Mouse (Mus musculus) monocyte, adult 2 months (primary cell): ENCODE measurements around the gene Retn.

Experiments used
- DNase-seq, 2 experiments: peaks; one replicate each; pipeline ENCODE4 v3.0.0; 2022; ENCODE audit warnings: low spot score in 2 of 2, low read depth in 1 of 2

Retn gene

GRCm38 (mm10) chr8:3655526-3655925, at the start of gene Retn:
TSS of gene Retn (plus strand) at chr8:3655770.
- no peak for DNase-seq

- DNase-seq, result no peak
Observed at GRCm38 (mm10) chr8:3606593-3606992, 49.0 kb upstream of the Retn start.

- DNase-seq, result no peak
Observed at GRCm38 (mm10) chr8:3607822-3608221, 47.7 kb upstream of the Retn start.

GRCm38 (mm10) chr8:3609046-3609815, 46.3 kb upstream of the Retn start:
- DNase-seq, result no peak

- no peak for DNase-seq
Observed at GRCm38 (mm10) chr8:3609816-3610150, 45.8 kb upstream of the Retn start.

- DNase-seq, result peak; percentile 97
Observed at GRCm38 (mm10) chr8:3621199-3621970, 34.2 kb upstream of the Retn start, which contains the start of the genes Xab2 and Pet100. TSS of gene Xab2 (minus strand) at chr8:3621316. TSS of gene Pet100 (plus strand) at chr8:3621548.

- no peak for DNase-seq
Observed at GRCm38 (mm10) chr8:3622119-3622518, 33.5 kb upstream of the Retn start.

- DNase-seq, result no peak
Observed at GRCm38 (mm10) chr8:3625445-3625844, 30.1 kb upstream of the Retn start, which contains the start of gene Pcp2. TSS of gene Pcp2 (minus strand) at chr8:3625545.

GRCm38 (mm10) chr8:3626971-3627370, 28.6 kb upstream of the Retn start:
- DNase-seq, result no peak

- DNase-seq, result peak in 1 of 2 experiments; percentile 28
Observed at GRCm38 (mm10) chr8:3628014-3628413, 27.6 kb upstream of the Retn start.

- DNase-seq, result peak; percentile 44 to 63
Observed at GRCm38 (mm10) chr8:3630647-3631477, 24.7 kb upstream of the Retn start, which contains the start of gene Stxbp2. TSS of gene Stxbp2 (plus strand) at chr8:3630955.

- no peak for DNase-seq
Observed at GRCm38 (mm10) chr8:3631478-3631875, 24.1 kb upstream of the Retn start.

- DNase-seq, result peak; percentile 62 to 79
Observed at GRCm38 (mm10) chr8:3645804-3646203, 9.8 kb upstream of the Retn start.

- no peak for DNase-seq
Observed at GRCm38 (mm10) chr8:3646824-3647531, 8.6 kb upstream of the Retn start.

- no peak for DNase-seq
Observed at GRCm38 (mm10) chr8:3647561-3647960, 8.0 kb upstream of the Retn start.

- peak in 1 of 2 experiments; percentile 9 for DNase-seq
Observed at GRCm38 (mm10) chr8:3648268-3648667, 7.3 kb upstream of the Retn start.

GRCm38 (mm10) chr8:3648990-3649389, 6.6 kb upstream of the Retn start:
- DNase-seq, result no peak

GRCm38 (mm10) chr8:3652845-3653244, 2.7 kb upstream of the Retn start:
- DNase-seq, result no peak

GRCm38 (mm10) chr8:3654726-3655508, 653 bp upstream of the Retn start:
- no peak for DNase-seq
